Mouse (Mus musculus) kidney, postnatal 0 days (tissue): Measurements from ENCODE around the gene Gm12117. TPM values are rescaled to one million over a fixed set of nuclear protein-coding genes. Genes with fewer than 3 reads are reported as not detected.
A peak's percentile ranks its signal among the peaks of the same experiment; 100 is the strongest.

Experiments used
- ATAC-seq: fragments of 200-750 bp; cut with Nextera tagmentation; replicated peaks from 2 replicates; pipeline ENCODE4 v1.8.0; 2017; ENCODE audit warnings: low read depth, moderate number of reproducible peaks, moderate TSS enrichment, moderate library complexity; ENCODE audit not compliant: low FRiP score
- DNase-seq: peaks from one replicate; pipeline ENCODE4 v3.0.0-alpha.2; 2016; ENCODE audit warnings: low spot score
- H3K27ac ChIP-seq: fragments of 300-500 bp; sonication (generic); 2 replicates; pipeline ENCODE4 v1.5.1; 2014; ENCODE audit warnings: mild to moderate bottlenecking
- H3K27me3 ChIP-seq: fragments of 300-500 bp; sonication (generic); 2 replicates; pipeline ENCODE4 v1.6.1; 2014; ENCODE audit warnings: low read length, mixed read lengths; ENCODE audit not compliant: insufficient read depth
- H3K36me3 ChIP-seq: fragments of 300-500 bp; sonication (generic); 2 replicates; pipeline ENCODE4 v1.6.1; 2014; ENCODE audit warnings: low read length, mixed read lengths; ENCODE audit not compliant: insufficient read depth
- H3K4me1 ChIP-seq: fragments of 300-500 bp; sonication (generic); replicated peaks from 2 replicates; pipeline ENCODE4 v1.6.1; 2014; ENCODE audit warnings: antibody characterized with exemption, low read length, mixed read lengths; ENCODE audit not compliant: insufficient read depth
- H3K4me2 ChIP-seq: fragments of 300-500 bp; sonication (generic); 2 replicates; pipeline ENCODE4 v1.6.1; 2014; ENCODE audit warnings: mild to moderate bottlenecking, low read length, moderate library complexity, mixed read lengths
- H3K4me3 ChIP-seq: fragments of 300-500 bp; sonication (generic); replicated peaks from 2 replicates; pipeline ENCODE4 v1.5.1; 2014; ENCODE audit warnings: low read depth, low read length
- H3K9ac ChIP-seq: fragments of 300-500 bp; sonication (generic); 2 replicates; pipeline ENCODE4 v1.6.1; 2014; ENCODE audit warnings: low read depth, low read length
- H3K9me3 ChIP-seq: fragments of 300-500 bp; sonication (generic); replicated peaks from 2 replicates; pipeline ENCODE4 v1.6.1; 2016; ENCODE audit warnings: low read length, inconsistent platforms, mixed read lengths
- CTCF ChIP-seq: IDR thresholded peaks from 2 replicates; pipeline ENCODE4 v1.5.1; 2016; ENCODE audit warnings: antibody characterized with exemption, low read depth, mild to moderate bottlenecking, moderate library complexity
- WGBS: fragments of 180-500 bp; shearing (Covaris S2); extraction: QIAGEN DNeasy Blood & Tissue Kit; methylation state at CpG from one replicate; pipeline ENCODE4 v1.1.7; 2014; 5-methylcytosine and 5-hydroxymethylcytosine counted together
- polyA plus RNA-seq: library from polyadenylated mRNA; unstranded; fragments of >200 nt; fragmentation: Nextera tagmentation; extraction: Ambion mirVana; gene quantifications from 2 replicates; pipeline ENCODE4 v1.2.1, GENCODE M21; 2015

Gene Gm12117
- polyA plus RNA-seq, 1 experiment from 2014 or later, result not detected

- TF ChIP-seq CTCF, result no peak
- Histone ChIP-seq H3K9me3 (no peaks in the 10 kb centered on the region), H3K27me3 (no peaks in the 10 kb centered on the region), H3K4me2 (no peak overlapping the region), H3K27ac (no peak overlapping the region), H3K4me3 (no peak overlapping the region), H3K4me1 (no peaks in the 10 kb centered on the region), H3K36me3 (no peaks in the 10 kb centered on the region), H3K9ac (no peak overlapping the region)
- ATAC-seq, result peak; percentile 40; the same call in 1 of the 2 replicates
- DNase-seq, result peak; percentile 77
- 17% methylated on average over 6 of the region's 6 CpGs for WGBS
These were observed 17.5 kb upstream of the Gm12117 start for GRCm38 (mm10) chr11:33294063-33294462.

GRCm38 (mm10) chr11:33278571-33278970, 2.0 kb upstream of the Gm12117 start:
- no peak overlapping the region for H3K27ac ChIP-seq
- TF ChIP-seq CTCF, result no peak
- H3K36me3 ChIP-seq, result no peaks in the 10 kb centered on the region
- ATAC-seq, result no peak
- H3K4me2 ChIP-seq, result no peak overlapping the region
- H3K4me1 ChIP-seq, result no peaks in the 10 kb centered on the region
- no peak for DNase-seq
- no peaks in the 10 kb centered on the region for H3K27me3 ChIP-seq
- 93% methylated on average over 2 of the region's 2 CpGs for WGBS
- H3K9me3 ChIP-seq, result no peaks in the 10 kb centered on the region
- H3K9ac ChIP-seq, result no peak overlapping the region
- H3K4me3 ChIP-seq, result no peak overlapping the region

- H3K4me1 ChIP-seq, result no peaks in the 10 kb centered on the region
- H3K36me3 ChIP-seq, result no peaks in the 10 kb centered on the region
- DNase-seq, result peak; percentile 71
- H3K27ac ChIP-seq, result no peak overlapping the region
- ATAC-seq, result no peak
- TF ChIP-seq CTCF, result no peak
- H3K9ac ChIP-seq, result no peak overlapping the region
- no peaks in the 10 kb centered on the region for H3K9me3 ChIP-seq
- WGBS, result 19% methylated on average over 3 of the region's 3 CpGs
- no peak overlapping the region for H3K4me3 ChIP-seq
- no peak overlapping the region for H3K4me2 ChIP-seq
- no peaks in the 10 kb centered on the region for H3K27me3 ChIP-seq
These were observed 1.7 kb downstream of the Gm12117 start for GRCm38 (mm10) chr11:33274816-33275215.

DNA sequence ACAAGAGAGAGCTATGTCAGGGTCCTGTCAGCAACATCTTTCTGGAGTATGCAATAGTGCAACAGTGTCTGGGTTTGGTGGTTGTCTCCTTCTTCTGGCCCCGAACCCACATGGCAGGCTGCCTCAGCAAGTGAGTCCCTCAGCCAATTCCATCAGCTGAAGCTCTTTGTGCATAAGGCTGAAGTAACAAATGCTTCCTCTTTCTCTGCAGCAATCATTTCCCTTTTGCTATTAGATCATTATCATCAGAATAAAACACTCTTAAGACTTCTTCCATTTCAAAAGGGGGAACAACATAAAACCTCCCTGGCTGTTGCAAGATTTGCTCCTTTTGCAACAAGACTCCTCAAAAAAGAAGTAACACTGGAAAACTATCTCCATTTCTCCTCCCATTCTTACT, 2.2 kb downstream of the Gm12117 start:
- WGBS, result 71% methylated on average over 1 of the region's 1 CpGs

DNA sequence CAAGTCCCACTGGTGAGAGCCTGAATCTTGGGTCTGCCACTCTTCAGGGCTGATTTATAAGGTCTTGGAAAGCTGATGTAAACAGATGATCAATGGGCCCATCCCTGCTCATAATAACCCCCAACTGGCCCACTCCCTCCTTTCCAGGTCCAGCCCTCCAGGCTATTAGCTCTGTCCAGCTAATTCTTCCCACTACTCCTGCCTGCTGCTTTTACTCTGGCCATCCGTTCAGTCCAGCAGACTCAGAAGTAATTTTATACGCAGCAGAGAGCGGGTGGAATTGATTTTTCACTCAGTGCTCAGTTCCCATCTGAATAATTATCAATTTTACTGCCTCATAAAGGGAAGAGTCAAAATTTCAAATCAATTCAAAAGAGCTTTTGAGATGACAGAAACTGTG, 36.2 kb downstream of the Gm12117 start:
- DNase-seq (no peak), ATAC-seq (no peak)
- Histone ChIP-seq H3K27ac (no peak overlapping the region), H3K27me3 (no peaks in the 10 kb centered on the region), H3K9me3 (no peaks in the 10 kb centered on the region), H3K4me3 (no peak overlapping the region), H3K4me1 (no peaks in the 10 kb centered on the region), H3K4me2 (no peak overlapping the region), H3K9ac (no peak overlapping the region), H3K36me3 (no peaks in the 10 kb centered on the region)
- WGBS, result 64% methylated on average over 3 of the region's 3 CpGs
- no peak for TF ChIP-seq CTCF

More for the DNA sequence above, 2.2 kb downstream of the Gm12117 start:
- H3K27me3 ChIP-seq, result no peaks in the 10 kb centered on the region
- H3K27ac ChIP-seq, result no peak overlapping the region
- no peaks in the 10 kb centered on the region for H3K36me3 ChIP-seq
- no peak overlapping the region for H3K4me2 ChIP-seq
- no peak overlapping the region for H3K4me3 ChIP-seq
- no peak for TF ChIP-seq CTCF
- no peaks in the 10 kb centered on the region for H3K9me3 ChIP-seq
- no peak for DNase-seq
- H3K4me1 ChIP-seq, result no peaks in the 10 kb centered on the region
- ATAC-seq, result no peak
- H3K9ac ChIP-seq, result no peak overlapping the region

- H3K27me3 ChIP-seq, result no peaks in the 10 kb centered on the region
- WGBS, result 58% methylated on average over 3 of the region's 3 CpGs
- no peak overlapping the region for H3K4me2 ChIP-seq
- TF ChIP-seq CTCF, result no peak
- H3K9ac ChIP-seq, result no peak overlapping the region
- H3K36me3 ChIP-seq, result no peaks in the 10 kb centered on the region
- no peaks in the 10 kb centered on the region for H3K4me1 ChIP-seq
- H3K27ac ChIP-seq, result no peak overlapping the region
- no peak for ATAC-seq
- no peak overlapping the region for H3K4me3 ChIP-seq
- no peaks in the 10 kb centered on the region for H3K9me3 ChIP-seq
- DNase-seq, result no peak
These were observed 42.4 kb downstream of the Gm12117 start for GRCm38 (mm10) chr11:33234134-33234533.

GRCm38 (mm10) chr11:33232056-33232455, 44.5 kb downstream of the Gm12117 start:
- no peak overlapping the region for H3K27ac ChIP-seq
- H3K27me3 ChIP-seq, result no peaks in the 10 kb centered on the region
- no peaks in the 10 kb centered on the region for H3K9me3 ChIP-seq
- H3K4me3 ChIP-seq, result no peak overlapping the region
- ATAC-seq (no peak), DNase-seq (no peak)
- no peak overlapping the region for H3K4me2 ChIP-seq
- no peak for TF ChIP-seq CTCF
- no peak overlapping the region for H3K9ac ChIP-seq
- no peaks in the 10 kb centered on the region for H3K4me1 ChIP-seq
- H3K36me3 ChIP-seq, result no peaks in the 10 kb centered on the region
- 78% methylated on average over 5 of the region's 5 CpGs for WGBS
